Mouse (Mus musculus): ENCODE data around the gene Fbn1. TPM values are rescaled to one million over a fixed set of nuclear protein-coding genes. Genes with fewer than 3 reads are reported as not detected.

The Fbn1 gene
- polyA plus RNA-seq, 1 experiment from 2014 or later = 16.4 TPM

GRCm38 (mm10) chr2:125515291-125516057 is 7.7 kb upstream of the Fbn1 start:
- Histone ChIP-seq H3K9ac (no peak overlapping the region), H3K27ac (no peak overlapping the region)
- ATAC-seq (replicated peaks; ENCODE audit: low FRiP score) = no peak

GRCm38 (mm10) chr2:125514391-125514790 is 6.6 kb upstream of the Fbn1 start:
- ATAC-seq (replicated peaks; ENCODE audit: low FRiP score) = 0 out of 2 replicates have a peak, but pooled peaks have one; percentile 58
- 55% methylated on average over 3 of the region's 3 CpGs for whole genome bisulfite sequencing

More at GRCm38 (mm10) chr2:125515291-125516057, 7.7 kb upstream of the Fbn1 start:
- Histone ChIP-seq H3K9me3 (replicated peaks) (no peaks in the 10 kb centered on the region), H3K36me3 (no peaks in the 10 kb centered on the region), H3K4me3 (replicated peaks) (no peak overlapping the region), H3K4me1 (peaks cover 15% of the 10 kb centered on the region), H3K27me3 (no peaks in the 10 kb centered on the region), H3K4me2 (no peak overlapping the region)
- 72% methylated on average over 12 of the region's 12 CpGs for WGBS

GRCm38 (mm10) chr2:125512544-125512943 is 4.8 kb upstream of the Fbn1 start:
- 74% methylated on average over 4 of the region's 4 CpGs for WGBS

More at GRCm38 (mm10) chr2:125514391-125514790, 6.6 kb upstream of the Fbn1 start:
- peaks cover 15% of the 10 kb centered on the region for H3K4me1 ChIP-seq
- H3K9me3 ChIP-seq (replicated peaks) = no peaks in the 10 kb centered on the region
- H3K27ac ChIP-seq = 0 out of 2 replicates have a peak overlapping the region, but pooled peaks have one; percentile 18
- no peak overlapping the region for H3K9ac ChIP-seq
- H3K4me2 ChIP-seq = no peak overlapping the region
- H3K27me3 ChIP-seq = no peaks in the 10 kb centered on the region
- no peaks in the 10 kb centered on the region for H3K36me3 ChIP-seq
- H3K4me3 ChIP-seq (replicated peaks) = no peak overlapping the region

GRCm38 (mm10) chr2:125511898-125512297 is 4.1 kb upstream of the Fbn1 start:
- Histone ChIP-seq H3K9ac (no peak overlapping the region), H3K4me3 (replicated peaks) (no peak overlapping the region), H3K27ac (no peak overlapping the region), H3K4me1 (peaks cover 15% of the 10 kb centered on the region), H3K4me2 (no peak overlapping the region), H3K9me3 (replicated peaks) (no peaks in the 10 kb centered on the region), H3K36me3 (no peaks in the 10 kb centered on the region), H3K27me3 (peaks cover 12% of the 10 kb centered on the region)
- ATAC-seq (replicated peaks; ENCODE audit: low FRiP score) = no peak
- WGBS = 78% methylated on average over 4 of the region's 4 CpGs

More at GRCm38 (mm10) chr2:125512544-125512943, 4.8 kb upstream of the Fbn1 start:
- no peak for ATAC-seq (replicated peaks; ENCODE audit: low FRiP score)
- no peak overlapping the region for H3K9ac ChIP-seq
- no peak overlapping the region for H3K4me3 ChIP-seq (replicated peaks)
- no peaks in the 10 kb centered on the region for H3K9me3 ChIP-seq (replicated peaks)
- peaks cover 10% of the 10 kb centered on the region for H3K27me3 ChIP-seq
- no peaks in the 10 kb centered on the region for H3K36me3 ChIP-seq
- H3K4me2 ChIP-seq = no peak overlapping the region
- H3K27ac ChIP-seq = no peak overlapping the region
- peaks cover 15% of the 10 kb centered on the region for H3K4me1 ChIP-seq

GRCm38 (mm10) chr2:125510752-125511151 is 3.0 kb upstream of the Fbn1 start:
- H3K9me3 ChIP-seq (replicated peaks) = no peaks in the 10 kb centered on the region
- no peak overlapping the region for H3K4me3 ChIP-seq (replicated peaks)
- H3K4me1 ChIP-seq = peaks cover 12% of the 10 kb centered on the region
- H3K27me3 ChIP-seq = peaks cover 14% of the 10 kb centered on the region
- H3K36me3 ChIP-seq = no peaks in the 10 kb centered on the region
- ATAC-seq (replicated peaks; ENCODE audit: low FRiP score) = no peak
- H3K27ac ChIP-seq = no peak overlapping the region
- no peak overlapping the region for H3K9ac ChIP-seq
- 80% methylated on average over 2 of the region's 2 CpGs for WGBS
- H3K4me2 ChIP-seq = no peak overlapping the region

- ATAC-seq (replicated peaks; ENCODE audit: low FRiP score) = no peak
- Histone ChIP-seq H3K4me2 (no peak overlapping the region), H3K36me3 (no peaks in the 10 kb centered on the region), H3K4me3 (replicated peaks) (no peak overlapping the region), H3K9ac (no peak overlapping the region), H3K4me1 (peaks cover 15% of the 10 kb centered on the region), H3K27ac (no peak overlapping the region), H3K27me3 (peaks cover 14% of the 10 kb centered on the region), H3K9me3 (replicated peaks) (no peaks in the 10 kb centered on the region)
- WGBS = 90% methylated on average over 5 of the region's 5 CpGs
These were observed 588 bp upstream of the Fbn1 start for GRCm38 (mm10) chr2:125508381-125508780.

GRCm38 (mm10) chr2:125506316-125507054 is 1.3 kb downstream of the Fbn1 start:
- H3K9me3 ChIP-seq (replicated peaks) = no peaks in the 10 kb centered on the region
- H3K9ac ChIP-seq = peak overlapping the region; percentile 70
- H3K36me3 ChIP-seq = no peaks in the 10 kb centered on the region
- H3K4me2 ChIP-seq = peak overlapping the region; percentile 91
- H3K27ac ChIP-seq = peak overlapping the region; percentile 87
- 1% methylated on average over 37 of the region's 37 CpGs for WGBS
- peaks cover 14% of the 10 kb centered on the region for H3K27me3 ChIP-seq
- peaks cover 15% of the 10 kb centered on the region for H3K4me1 ChIP-seq
- ATAC-seq (replicated peaks; ENCODE audit: low FRiP score) = peak; percentile 92
- peak overlapping the region; percentile 59 for H3K4me3 ChIP-seq (replicated peaks)

- Histone ChIP-seq H3K27ac (peak overlapping the region; percentile 87), H3K9ac (peak overlapping the region; percentile 70), H3K4me3 (replicated peaks) (peak overlapping the region; percentile 59), H3K4me1 (peaks cover 15% of the 10 kb centered on the region), H3K4me2 (peak overlapping the region; percentile 91), H3K36me3 (no peaks in the 10 kb centered on the region), H3K27me3 (peaks cover 14% of the 10 kb centered on the region), H3K9me3 (replicated peaks) (no peaks in the 10 kb centered on the region)
- under 1% methylated on average over 47 of the region's 48 CpGs for WGBS
- peak; percentile 77 for ATAC-seq (replicated peaks; ENCODE audit: low FRiP score)
These were observed 2.0 kb downstream of the Fbn1 start for GRCm38 (mm10) chr2:125505746-125506315.

GRCm38 (mm10) chr2:125505006-125505745 is 2.6 kb downstream of the Fbn1 start, which contains the start of gene Gm9913:
Gene Gm9913 (plus strand): TSS chr2:125505089.
- Histone ChIP-seq H3K9ac (peak within 1 kb of the TSS; percentile 70), H3K27ac (peak within 1 kb of the TSS; percentile 87), H3K36me3 (no peaks in the 10 kb centered on the region), H3K4me2 (peak within 1 kb of the TSS; percentile 91), H3K27me3 (peaks cover 14% of the 10 kb centered on the region), H3K4me3 (replicated peaks) (peak within 1 kb of the TSS; percentile 59), H3K9me3 (replicated peaks) (no peaks in the 10 kb centered on the region), H3K4me1 (peaks cover 15% of the 10 kb centered on the region)
- WGBS = under 1% methylated on average over 45 of the region's 45 CpGs
- peak; percentile 60 for ATAC-seq (replicated peaks; ENCODE audit: low FRiP score)

GRCm38 (mm10) chr2:125501526-125501925 is 6.3 kb downstream of the Fbn1 start:
- no peaks in the 10 kb centered on the region; the same call in 1 of the 2 replicates for H3K27me3 ChIP-seq
- H3K9ac ChIP-seq = no peak overlapping the region
- H3K27ac ChIP-seq = no peak overlapping the region
- H3K4me2 ChIP-seq = no peak overlapping the region
- H3K36me3 ChIP-seq = 0 out of 2 replicates have a peak, but pooled peaks cover 3% of the 10 kb centered on the region
- H3K4me1 ChIP-seq = peaks cover 11% of the 10 kb centered on the region; the same call in 1 of the 2 replicates
- no peaks in the 10 kb centered on the region for H3K9me3 ChIP-seq (replicated peaks)
- ATAC-seq (replicated peaks; ENCODE audit: low FRiP score) = no peak
- no peak overlapping the region for H3K4me3 ChIP-seq (replicated peaks)

- Histone ChIP-seq H3K27ac (no peak overlapping the region), H3K4me1 (no peaks in the 10 kb centered on the region), H3K9me3 (replicated peaks) (no peaks in the 10 kb centered on the region), H3K4me2 (no peak overlapping the region), H3K36me3 (0 out of 2 replicates have a peak, but pooled peaks cover 5% of the 10 kb centered on the region), H3K9ac (no peak overlapping the region), H3K4me3 (replicated peaks) (no peak overlapping the region), H3K27me3 (no peaks in the 10 kb centered on the region)
- 89% methylated on average over 7 of the region's 7 CpGs for WGBS
- ATAC-seq (replicated peaks; ENCODE audit: low FRiP score) = no peak
These were observed 9.6 kb downstream of the Fbn1 start for GRCm38 (mm10) chr2:125498216-125498615.
